Mouse (Mus musculus) G1E (cell line): ENCODE data around the gene Srf. TPM values are rescaled to one million over a fixed set of nuclear protein-coding genes. Genes with fewer than 3 reads are reported as not detected.
A peak's percentile ranks its signal among the peaks of the same experiment; 100 is the strongest.

Experiments used
- ATAC-seq: 2 replicates; pipeline ENCODE4 v1.8.0; 2016; ENCODE audit warnings: mild to moderate bottlenecking; ENCODE audit not compliant: insufficient number of reproducible peaks, poor library complexity, low FRiP score, severe bottlenecking; ENCODE audit errors: extremely low read depth
- DNase-seq: peaks from one replicate; pipeline ENCODE4 v3.0.0; 2012; ENCODE audit warnings: low spot score
- H3K27me3 ChIP-seq: 2 replicates; pipeline ENCODE4 v1.6.1; 2012; ENCODE audit warnings: mild to moderate bottlenecking, low read length, inconsistent platforms; ENCODE audit not compliant: insufficient read depth
- H3K36me3 ChIP-seq: replicated peaks from 2 replicates; pipeline ENCODE3; 2012; ENCODE audit warnings: mild to moderate bottlenecking, inconsistent platforms
- H3K4me1 ChIP-seq: 2 replicates; pipeline ENCODE4 v1.6.1; 2012; ENCODE audit warnings: low read depth, low read length, inconsistent platforms, mixed read lengths; ENCODE audit not compliant: insufficient read depth
- H3K4me3 ChIP-seq: 2 replicates; pipeline ENCODE4 v1.5.1; 2012; ENCODE audit warnings: low read depth, mild to moderate bottlenecking, inconsistent platforms, low read length, moderate library complexity, mixed read lengths
- H3K9me3 ChIP-seq: replicated peaks from 2 replicates; pipeline ENCODE4 v1.6.1; 2012; ENCODE audit warnings: inconsistent platforms
- CTCF ChIP-seq: IDR thresholded peaks from 2 replicates; pipeline ENCODE4 v1.5.1; 2012; ENCODE audit warnings: low read depth, low read length, inconsistent platforms, mixed read lengths
- GATA1 ChIP-seq: IDR thresholded peaks from 2 replicates; pipeline ENCODE4 v1.6.1; 2012; ENCODE audit warnings: borderline replicate concordance, low read length, inconsistent platforms, mixed read lengths
- GATA2 ChIP-seq: IDR thresholded peaks from 2 replicates; pipeline ENCODE4 v1.6.1; 2012; ENCODE audit warnings: low read depth, low read length, inconsistent platforms, borderline replicate concordance
- POLR2AphosphoS5 ChIP-seq: IDR thresholded peaks from 2 replicates; pipeline ENCODE4 v1.6.1; 2012; ENCODE audit warnings: low read depth, low read length, inconsistent platforms; ENCODE audit not compliant: insufficient replicate concordance
- TAL1 ChIP-seq: conservative IDR thresholded peaks from 2 replicates; pipeline ENCODE4 v1.6.1; 2012; ENCODE audit warnings: low read depth, low read length, inconsistent platforms, mixed read lengths
- polyA plus RNA-seq: library from polyadenylated mRNA; stranded (reverse); fragments of >175 nt; gene quantifications from 2 replicates; pipeline ENCODE4 v1.2.3, GENCODE M21; 2012
- total RNA-seq, 2 experiments: library from RNA; stranded (forward) in 1 of 2; stranded (reverse) in 1 of 2; fragments of 200-1000 nt in 1 of 2; fragments of >200 nt in 1 of 2; fragmentation: Nextera tagmentation in 1 of 2; gene quantifications; 2 replicates each; pipeline ENCODE4 v1.2.3; 2014 to 2017

The Srf gene
- total RNA-seq (2014; fragmentation: Nextera tagmentation) (52.7 and 60.3 TPM in 2 replicates), total RNA-seq (2017) (18.4 and 22.7 TPM in 2 replicates), polyA plus RNA-seq (113 and 114 TPM in 2 replicates)

DNA sequence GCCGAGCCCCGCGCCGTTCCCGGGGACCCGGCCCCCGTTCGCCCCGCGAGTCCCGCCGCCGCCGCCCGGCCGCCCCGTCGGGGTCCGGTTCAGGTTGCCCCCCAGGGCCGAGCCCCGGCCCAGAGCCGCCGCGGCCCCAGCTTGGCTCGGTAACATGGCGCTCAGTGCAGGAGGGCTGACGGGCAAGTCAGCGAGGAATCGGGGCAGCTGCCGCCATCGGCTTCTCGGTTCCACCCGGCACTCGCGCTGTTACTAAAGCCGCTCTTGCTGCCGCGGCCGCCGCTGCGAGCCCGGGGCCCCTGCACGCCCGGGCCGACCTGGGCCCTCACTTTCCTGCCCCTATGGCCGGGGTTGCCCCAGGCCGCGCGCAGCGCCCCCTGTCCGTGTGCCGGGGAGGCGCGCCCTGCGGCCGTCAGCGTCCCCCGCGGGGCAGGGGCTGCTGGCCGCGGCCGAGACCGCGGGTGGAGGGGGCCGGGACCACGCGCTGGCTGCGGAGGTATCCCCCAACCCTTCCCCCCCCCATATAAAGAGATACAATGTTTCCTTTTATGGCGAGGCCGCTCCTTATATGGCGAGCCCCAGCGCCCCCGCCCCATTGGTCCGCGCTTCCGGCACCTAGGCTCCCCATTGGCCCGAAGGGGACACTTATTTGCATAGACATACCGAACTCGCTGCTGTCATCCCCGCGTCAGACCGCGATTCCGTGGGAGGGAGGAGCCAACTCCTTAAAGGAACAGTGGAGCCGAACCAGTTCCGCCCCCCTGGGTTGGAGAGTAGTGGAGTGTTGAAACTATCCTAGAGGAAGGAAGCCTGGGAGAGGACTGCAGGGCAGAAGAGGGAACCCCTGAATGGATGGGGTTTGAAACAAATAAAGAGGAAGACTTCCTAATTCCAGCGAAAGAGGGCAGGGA lies at the start of gene Srf:
Srf (minus strand) TSS at position 503 of the 911 bp plus-strand sequence.
- Histone ChIP-seq H3K4me3 (peak within 1 kb of the TSS; percentile 91), H3K36me3 (peaks cover 31% of the 10 kb centered on the region), H3K4me1 (peaks cover 48% of the 10 kb centered on the region), H3K27me3 (peaks cover 7% of the 10 kb centered on the region), H3K9me3 (no peaks in the 10 kb centered on the region)
- DNase-seq = peak; percentile 98
- TF ChIP-seq GATA1 (no peak), POLR2AphosphoS5 (no peak), CTCF (no peak), GATA2 (no peak), TAL1 (no peak)
- peak; percentile 99 for ATAC-seq

DNA sequence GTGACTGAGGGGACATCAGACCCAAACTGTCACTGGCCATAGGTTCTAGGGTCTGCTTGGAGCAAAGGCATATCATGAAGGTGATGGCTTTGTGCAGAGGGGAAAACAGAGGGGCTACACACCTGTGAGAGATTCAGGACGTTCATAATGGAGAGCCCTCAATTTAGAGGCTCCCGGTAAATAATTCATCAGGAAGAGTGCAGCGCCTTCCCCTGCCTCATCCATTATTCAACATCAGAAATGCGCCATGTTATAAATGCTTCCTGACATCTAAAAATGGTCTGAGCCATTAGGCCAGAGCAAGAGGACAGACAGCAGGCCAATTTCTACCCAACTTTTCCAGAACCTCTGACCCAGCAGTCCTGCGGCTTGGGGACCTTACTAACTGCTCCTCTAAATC lies 49.2 kb upstream of the Srf start:
- peaks cover 17% of the 10 kb centered on the region for H3K27me3 ChIP-seq
- no peaks in the 10 kb centered on the region for H3K4me1 ChIP-seq
- H3K4me3 ChIP-seq = no peak overlapping the region
- no peak for DNase-seq
- TF ChIP-seq GATA2 (no peak), TAL1 (no peak), CTCF (no peak), POLR2AphosphoS5 (no peak), GATA1 (no peak)
- ATAC-seq = no peak
- H3K36me3 ChIP-seq = no peaks in the 10 kb centered on the region
- no peaks in the 10 kb centered on the region for H3K9me3 ChIP-seq

DNA sequence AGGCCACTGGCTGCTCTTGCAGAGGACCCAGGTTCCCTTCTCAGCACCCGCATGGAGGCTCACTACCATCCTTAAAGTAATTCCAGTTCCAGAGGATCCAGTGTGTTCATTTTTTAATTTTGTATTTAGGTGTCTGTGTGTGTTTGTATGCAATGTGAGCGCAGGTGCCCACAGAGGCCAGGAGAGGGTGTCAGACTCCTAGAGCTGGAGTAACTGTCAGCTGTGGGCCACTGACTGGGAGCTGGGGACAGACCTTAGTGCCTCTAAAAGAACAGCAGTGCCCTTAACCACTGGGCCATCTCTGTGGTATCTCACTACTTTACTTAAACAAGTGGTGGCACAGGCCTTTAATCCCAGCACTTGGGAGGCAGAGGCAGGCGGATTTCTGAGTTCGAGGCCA lies 47.3 kb upstream of the Srf start:
- TF ChIP-seq GATA1 (no peak), CTCF (no peak), GATA2 (no peak), POLR2AphosphoS5 (no peak), TAL1 (no peak)
- H3K4me1 ChIP-seq = no peaks in the 10 kb centered on the region
- no peak for ATAC-seq
- no peaks in the 10 kb centered on the region for H3K9me3 ChIP-seq
- H3K4me3 ChIP-seq = no peak overlapping the region
- no peaks in the 10 kb centered on the region for H3K36me3 ChIP-seq
- DNase-seq = no peak
- peaks cover 18% of the 10 kb centered on the region for H3K27me3 ChIP-seq

DNA sequence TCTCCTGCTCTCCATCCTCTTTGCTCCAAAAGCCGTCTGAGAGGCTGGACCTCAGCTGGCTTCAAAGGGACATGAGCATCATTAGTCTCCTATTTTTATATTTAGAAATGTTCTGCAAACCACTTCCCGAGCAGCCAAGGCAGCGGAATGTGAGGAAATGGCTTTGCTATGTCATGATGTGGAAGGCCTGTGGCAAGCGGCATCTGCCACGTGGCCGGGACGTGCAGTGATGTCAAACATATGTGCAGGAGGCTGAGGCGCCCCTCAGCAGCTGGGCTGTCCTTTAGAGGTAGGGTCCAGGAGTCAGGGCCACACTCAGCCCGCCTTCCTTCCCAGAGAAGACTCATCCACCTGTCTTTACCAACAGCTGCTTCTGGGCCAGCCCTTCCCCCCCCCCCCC lies 46.2 kb upstream of the Srf start:
- ATAC-seq (no peak), DNase-seq (no peak)
- no peak overlapping the region for H3K4me3 ChIP-seq
- H3K36me3 ChIP-seq = no peaks in the 10 kb centered on the region
- no peaks in the 10 kb centered on the region for H3K4me1 ChIP-seq
- H3K27me3 ChIP-seq = peaks cover 17% of the 10 kb centered on the region
- TF ChIP-seq TAL1 (no peak), CTCF (no peak), GATA2 (no peak), POLR2AphosphoS5 (no peak), GATA1 (no peak)
- H3K9me3 ChIP-seq = no peaks in the 10 kb centered on the region

DNA sequence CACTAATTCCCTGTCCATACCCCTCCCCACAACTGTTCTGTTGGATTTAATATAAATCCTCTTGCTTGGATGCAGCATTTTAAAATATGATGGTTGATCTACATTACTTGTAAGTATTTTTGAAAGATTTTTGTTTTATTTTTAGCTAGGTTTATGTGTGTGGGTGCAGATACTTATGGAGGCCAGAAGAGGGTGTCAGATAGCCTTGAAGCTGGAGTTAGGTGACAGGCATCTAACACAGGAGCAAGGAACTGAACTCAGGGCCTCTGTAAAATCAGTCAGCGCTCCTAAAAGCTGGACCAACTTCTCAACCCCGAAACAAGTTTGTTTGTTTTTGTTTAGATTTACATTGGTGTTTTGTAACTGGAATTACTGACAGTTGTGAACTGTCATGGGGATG lies 44.6 kb upstream of the Srf start:
- no peak for ATAC-seq
- no peak for DNase-seq
- Histone ChIP-seq H3K9me3 (no peaks in the 10 kb centered on the region), H3K36me3 (no peaks in the 10 kb centered on the region), H3K4me1 (no peaks in the 10 kb centered on the region), H3K27me3 (peaks cover 15% of the 10 kb centered on the region), H3K4me3 (no peak overlapping the region)
- TF ChIP-seq TAL1 (no peak), GATA1 (no peak), CTCF (no peak), GATA2 (no peak), POLR2AphosphoS5 (no peak)

DNA sequence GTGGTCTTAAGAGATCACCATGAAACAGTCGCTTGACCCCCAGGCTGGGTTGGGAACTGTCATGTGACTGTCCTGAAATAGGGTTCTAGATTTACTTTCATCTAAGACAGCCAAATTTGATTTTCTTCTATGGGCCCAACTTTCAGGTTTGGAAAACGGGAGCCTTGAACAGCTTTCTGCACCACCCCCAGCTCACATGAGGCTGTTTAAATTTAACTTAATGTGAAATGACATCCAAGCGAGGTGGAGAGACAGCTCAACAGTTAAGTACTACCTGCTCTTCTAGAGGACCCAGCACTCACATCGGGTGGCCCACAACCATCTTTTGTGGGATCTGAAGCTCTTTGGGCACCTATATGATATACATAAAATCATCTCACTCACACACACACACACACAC lies 43.0 kb upstream of the Srf start:
- H3K27me3 ChIP-seq = peaks cover 11% of the 10 kb centered on the region; the same call in 1 of the 2 replicates
- H3K36me3 ChIP-seq = no peaks in the 10 kb centered on the region
- ATAC-seq = no peak
- H3K4me1 ChIP-seq = no peaks in the 10 kb centered on the region
- TF ChIP-seq GATA1 (no peak), TAL1 (no peak), POLR2AphosphoS5 (no peak), CTCF (no peak), GATA2 (no peak)
- no peak for DNase-seq
- no peak overlapping the region for H3K4me3 ChIP-seq
- no peaks in the 10 kb centered on the region for H3K9me3 ChIP-seq
